ENCODE assay signal across 27 mouse cellular contexts in genomic region chr3:135907028-135907427, GRCm38 (mm10).
DNase-seq lines count a peak whose midpoint lies in the region; ATAC-seq and TF ChIP-seq lines count a peak whose summit lies in the region.
"Had no signal": no experiment of that assay in that cellular context is flagged by ENCODE, and none has a peak within 500 bp of the region (broad histone marks: within the 10 kb centered on the region; RNA-seq: fewer than 3 reads in every experiment).

No protein-coding gene starts in this region.

- TF ChIP-seq RAD21 in CH12.LX (IDR thresholded peaks at IDR 0.05; ENCODE audit: low read depth, low read length), result no peak

- no peaks in the 10 kb centered on the region for H3K4me1 ChIP-seq in CH12.LX (ENCODE audit: control insufficient read depth in 1 of 2, insufficient read depth in 2 of 2)
- H3K4me1 ChIP-seq: forebrain, embryonic 10.5 days; forebrain, embryonic 13.5 days; heart, embryonic 12.5 days; heart, embryonic 15.5 days had no signal

- no peak for TF ChIP-seq POLR2A in CH12.LX (IDR thresholded peaks at IDR 0.05; ENCODE audit: low read depth, low read length)

- peak overlapping the region; percentile 47 for H3K4me2 ChIP-seq in CH12.LX (ENCODE audit: insufficient read depth, low read depth, poor library complexity, severe bottlenecking)
- H3K4me2 ChIP-seq: forebrain, embryonic 13.5 days; heart, embryonic 12.5 days; heart, embryonic 15.5 days; hindbrain, embryonic 14.5 days had no signal

- DNase-seq in kidney, adult 9 months, result peak; percentile 4
- DNase-seq in kidney, postnatal 36 days, result no peak
- no peak for DNase-seq in CH12.LX (ENCODE audit: extremely low read depth)
- DNase-seq in layer of hippocampus, adult 18-20 months (ENCODE audit: low spot score in 2 of 2), result no peak
- DNase-seq in embryo, embryonic 10.5 days (ENCODE audit: low spot score), result no peak
- DNase-seq: adrenal gland, adult 2 months; adrenal gland, postnatal 14 days; cerebellum, adult 11-12 months; cerebellum, adult 8-10 months; cerebellum, postnatal 10 days; cerebellum, postnatal 36 days; gastrocnemius, postnatal 10 days; gastrocnemius, postnatal 36 days; heart, adult 18-20 months; heart, postnatal 10 days; heart, postnatal 4 days had no signal

- ATAC-seq in granulocyte monocyte progenitor cell, adult 5-6 weeks (replicated peaks; ENCODE audit: poor library complexity, severe bottlenecking), result peak; percentile 78
- ATAC-seq: forebrain, embryonic 13.5 days; forebrain, embryonic 16.5 days; hindbrain, postnatal 0 days; inflammation-experienced regulatory T-cells, adult 6 months; Patski had no signal

- H3K9me3 ChIP-seq in CH12.LX (replicated peaks; ENCODE audit: low read length), result no peaks in the 10 kb centered on the region
- H3K9me3 ChIP-seq: forebrain, embryonic 10.5 days; forebrain, embryonic 13.5 days; G1E; heart, embryonic 12.5 days; heart, embryonic 15.5 days had no signal

- no peak for TF ChIP-seq EP300 in CH12.LX (IDR thresholded peaks at IDR 0.05; ENCODE audit: low read length)

- H3K36me3 ChIP-seq in CH12.LX (replicated peaks in 1 of 2; ENCODE audit: control insufficient read depth in 1 of 2, insufficient read depth in 1 of 2, low read length in 1 of 2), result no peaks in the 10 kb centered on the region
- H3K36me3 ChIP-seq: forebrain, embryonic 10.5 days; G1E; heart, embryonic 12.5 days; heart, embryonic 15.5 days had no signal

- H3K9ac ChIP-seq in CH12.LX (ENCODE audit: insufficient read depth, low read depth), result no peak overlapping the region
- H3K9ac ChIP-seq: forebrain, embryonic 13.5 days; heart, embryonic 12.5 days; heart, embryonic 15.5 days; hindbrain, embryonic 14.5 days had no signal

- dilution Hi-C loops in CH12.LX (cut with MboI; ENCODE audit: extremely low pct_ligation_motif_present, extremely low pct_unique_long_range_greater_than_20kb, low sequenced_read_pairs), result no loop called here

- no peak for TF ChIP-seq CTCF in CH12.LX (conservative IDR thresholded peaks at IDR 0.05 in 1 of 2, IDR thresholded peaks at IDR 0.05 in 1 of 2; ENCODE audit: low read depth in 2 of 2, low read length in 2 of 2)

- in situ Hi-C loops in CH12.LX (cut with MboI; ENCODE audit: low pct_ligation_motif_present, low pct_unique_long_range_greater_than_20kb, low sequenced_read_pairs), result no loop called here

- no peaks in the 10 kb centered on the region for H3K79me2 ChIP-seq in CH12.LX (replicated peaks; ENCODE audit: control insufficient read depth, extremely low read depth, insufficient read depth, poor library complexity, severe bottlenecking)

- no peak overlapping the region for H3K27ac ChIP-seq in CH12.LX (ENCODE audit: insufficient read depth, low read depth)
- H3K27ac ChIP-seq: forebrain, embryonic 10.5 days; forebrain, embryonic 13.5 days; heart, embryonic 15.5 days; hindbrain, embryonic 14.5 days; hindbrain, postnatal 0 days had no signal

- no peak overlapping the region for H3K4me3 ChIP-seq in CH12.LX (replicated peaks in 1 of 3; ENCODE audit: low read depth in 2 of 3, low read length in 2 of 3, poor library complexity in 1 of 3)
- H3K4me3 ChIP-seq: forebrain, embryonic 10.5 days; forebrain, embryonic 13.5 days; heart, embryonic 12.5 days; heart, embryonic 15.5 days had no signal

- no peaks in the 10 kb centered on the region for H3K27me3 ChIP-seq in CH12.LX (replicated peaks)
- H3K27me3 ChIP-seq: forebrain, embryonic 13.5 days; heart, embryonic 12.5 days; heart, embryonic 15.5 days; Patski had no signal

TF ChIP-seq in CH12.LX, 34 proteins besides CTCF, POLR2A, EP300 and RAD21:
- no peak for TF ChIP-seq CHD1 (IDR thresholded peaks at IDR 0.05; ENCODE audit: low read depth, low read length)
- TF ChIP-seq BHLHE40 (IDR thresholded peaks at IDR 0.05; ENCODE audit: low read depth, low read length), result no peak
- no peak for TF ChIP-seq ETS1 (conservative IDR thresholded peaks at IDR 0.05; ENCODE audit: low read depth, low read length)
- TF ChIP-seq USF1 (IDR thresholded peaks at IDR 0.05; ENCODE audit: low read depth, low read length), result no peak
- no peak for TF ChIP-seq UBTF (IDR thresholded peaks at IDR 0.05; ENCODE audit: low read depth, low read length)
- no peak for TF ChIP-seq MYC (IDR thresholded peaks at IDR 0.05; ENCODE audit: low read depth, low read length)
- TF ChIP-seq SMC3 (IDR thresholded peaks at IDR 0.05; ENCODE audit: low read depth, low read length), result no peak
- no peak for TF ChIP-seq MAX (IDR thresholded peaks at IDR 0.05; ENCODE audit: low read length)
- TF ChIP-seq MEF2A (IDR thresholded peaks at IDR 0.05; ENCODE audit: borderline replicate concordance, low read depth, low read length), result no peak
- TF ChIP-seq CHD2 (IDR thresholded peaks at IDR 0.05; ENCODE audit: low read length), result no peak
- TF ChIP-seq KAT2A (IDR thresholded peaks at IDR 0.05; ENCODE audit: insufficient replicate concordance, low read length), result no peak
- TF ChIP-seq JUND (conservative IDR thresholded peaks at IDR 0.05; ENCODE audit: low read depth, low read length), result no peak
- no peak for TF ChIP-seq NELFE (IDR thresholded peaks at IDR 0.05; ENCODE audit: low read depth, low read length)
